Mouse (Mus musculus): ENCODE results near the gene Clasp2. TPM values are rescaled to one million over a fixed set of nuclear protein-coding genes. Genes with fewer than 3 reads are reported as not detected.
A peak's percentile ranks its signal among the peaks of the same experiment; 100 is the strongest.
"Not testable (repeated sequence)": the region's sequence is repeated elsewhere in the genome, so short reads cannot be mapped to it uniquely, and the experiment has no call there.

Gene Clasp2
- total RNA-seq, 1 experiment from 2014 or later: 133 TPM

GRCm38 (mm10) chr9:113755888-113756719 lies 14.8 kb downstream of the Clasp2 start:
- DNase-seq: no peak

GRCm38 (mm10) chr9:113758472-113758871 lies 17.2 kb downstream of the Clasp2 start:
- DNase-seq: no peak

- DNase-seq: no peak
Measured at GRCm38 (mm10) chr9:113759684-113760083, 18.4 kb downstream of the Clasp2 start.

GRCm38 (mm10) chr9:113762389-113762788 lies 21.1 kb downstream of the Clasp2 start:
- no peak for DNase-seq

- DNase-seq: no peak
Measured at GRCm38 (mm10) chr9:113763123-113763522, 21.9 kb downstream of the Clasp2 start.

GRCm38 (mm10) chr9:113770640-113771039 lies 29.4 kb downstream of the Clasp2 start:
- DNase-seq: no peak

GRCm38 (mm10) chr9:113780863-113781262 lies 39.6 kb downstream of the Clasp2 start:
- DNase-seq: no peak

GRCm38 (mm10) chr9:113782362-113783005 lies 41.2 kb downstream of the Clasp2 start:
- no peak for DNase-seq

GRCm38 (mm10) chr9:113783674-113784073 lies 42.4 kb downstream of the Clasp2 start:
- no peak for DNase-seq

GRCm38 (mm10) chr9:113789283-113789682 lies 48.0 kb downstream of the Clasp2 start:
- DNase-seq: not testable (repeated sequence)

GRCm38 (mm10) chr9:113792651-113793512 lies 51.6 kb downstream of the Clasp2 start:
- DNase-seq: peak; percentile 73

- no peak for DNase-seq
Measured at GRCm38 (mm10) chr9:113793513-113793905, 52.2 kb downstream of the Clasp2 start.

- no peak for DNase-seq
Measured at GRCm38 (mm10) chr9:113793966-113794365, 52.7 kb downstream of the Clasp2 start.

- DNase-seq: no peak
Measured at GRCm38 (mm10) chr9:113797206-113797605, 55.9 kb downstream of the Clasp2 start.

GRCm38 (mm10) chr9:113800671-113801070 lies 59.4 kb downstream of the Clasp2 start:
- DNase-seq: no peak

- no peak for DNase-seq
Measured at GRCm38 (mm10) chr9:113802734-113803133, 61.5 kb downstream of the Clasp2 start.

- no peak for DNase-seq
Measured at GRCm38 (mm10) chr9:113803751-113804150, 62.5 kb downstream of the Clasp2 start.

GRCm38 (mm10) chr9:113805359-113805758 lies 64.1 kb downstream of the Clasp2 start:
- DNase-seq: no peak

GRCm38 (mm10) chr9:113811327-113811726 lies 70.1 kb downstream of the Clasp2 start:
- DNase-seq: no peak

- no peak for DNase-seq
Measured at GRCm38 (mm10) chr9:113811957-113812670, 70.8 kb downstream of the Clasp2 start.

GRCm38 (mm10) chr9:113812671-113813001 lies 71.4 kb downstream of the Clasp2 start:
- DNase-seq: no peak

- DNase-seq: no peak
Measured at GRCm38 (mm10) chr9:113813086-113813485, 71.8 kb downstream of the Clasp2 start.
